Mouse (Mus musculus): ENCODE data around the gene Naa11.

DNA sequence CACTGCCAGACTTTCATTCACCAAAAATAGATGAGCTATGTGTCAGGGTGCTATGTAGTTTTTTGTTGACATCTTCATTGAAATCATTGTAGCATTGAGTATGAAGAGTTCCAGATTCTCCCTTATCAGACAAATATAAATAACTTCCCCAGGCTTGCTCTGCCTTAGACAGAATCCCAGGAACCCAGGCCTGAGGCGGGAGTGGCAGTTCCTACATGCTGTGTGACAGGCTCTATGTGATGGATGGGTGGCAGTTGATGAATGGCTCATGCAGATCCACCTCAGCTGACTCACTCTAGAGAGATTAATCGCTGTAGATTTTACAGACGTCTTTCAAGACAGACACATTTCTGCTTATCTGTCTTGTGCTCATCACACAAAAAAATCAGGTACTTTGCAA is 57.4 kb downstream of the Naa11 start:
- TF ChIP-seq CTCF (IDR thresholded peaks at IDR 0.05; ENCODE audit: control insufficient read depth, insufficient read depth, insufficient read length) = no peak
- no peak for TF ChIP-seq MAX (IDR thresholded peaks at IDR 0.05)

Measured in C2C12 (cell line).